Mouse (Mus musculus): ENCODE data around the gene Macrod2. TPM values are rescaled to one million over a fixed set of nuclear protein-coding genes. Genes with fewer than 3 reads are reported as not detected.

Macrod2 gene
- polyA plus RNA-seq, 1 experiment from 2014 or later = 47.6 TPM

GRCm38 (mm10) chr2:140615451-140615850 lies 220.3 kb downstream of the Macrod2 start:
- 94% methylated on average over 2 of the region's 2 CpGs for WGBS
- Histone ChIP-seq H3K27ac (ENCODE audit: low read depth, low read length) (no peak overlapping the region), H3K4me2 (ENCODE audit: low read depth, low read length, severe bottlenecking) (no peak overlapping the region), H3K9ac (ENCODE audit: low read length) (no peak overlapping the region), H3K4me3 (ENCODE audit: low read depth, low read length) (no peak overlapping the region), H3K9me3 (ENCODE audit: control insufficient read depth, low read length) (no peaks in the 10 kb centered on the region), H3K27me3 (ENCODE audit: control insufficient read depth, insufficient read depth, low read length) (no peaks in the 10 kb centered on the region), H3K4me1 (replicated peaks; ENCODE audit: control insufficient read depth, insufficient read depth, low read length) (no peaks in the 10 kb centered on the region), H3K36me3 (ENCODE audit: control insufficient read depth, insufficient read depth, low read length) (no peaks in the 10 kb centered on the region)
- DNase-seq (ENCODE audit: low spot score) = no peak
- ATAC-seq (replicated peaks; ENCODE audit: low FRiP score) = no peak

GRCm38 (mm10) chr2:140621730-140622337 lies 226.7 kb downstream of the Macrod2 start:
- no peak for ATAC-seq (replicated peaks; ENCODE audit: low FRiP score)
- 68% methylated on average over 2 of the region's 2 CpGs for WGBS

GRCm38 (mm10) chr2:140653481-140653880 lies 258.4 kb downstream of the Macrod2 start:
- DNase-seq (ENCODE audit: low spot score) (peak; percentile 57), ATAC-seq (replicated peaks; ENCODE audit: low FRiP score) (peak; percentile 92)
- Histone ChIP-seq H3K4me1 (replicated peaks; ENCODE audit: control insufficient read depth, insufficient read depth, low read length) (no peaks in the 10 kb centered on the region; the same call in 1 of the 2 replicates), H3K4me3 (ENCODE audit: low read depth, low read length) (no peak overlapping the region), H3K9me3 (ENCODE audit: control insufficient read depth, low read length) (no peaks in the 10 kb centered on the region), H3K36me3 (ENCODE audit: control insufficient read depth, insufficient read depth, low read length) (no peaks in the 10 kb centered on the region), H3K4me2 (ENCODE audit: low read depth, low read length, severe bottlenecking) (no peak overlapping the region), H3K9ac (ENCODE audit: low read length) (no peak overlapping the region), H3K27me3 (ENCODE audit: control insufficient read depth, insufficient read depth, low read length) (no peaks in the 10 kb centered on the region; the same call in 1 of the 2 replicates), H3K27ac (ENCODE audit: low read depth, low read length) (no peak overlapping the region)

More at GRCm38 (mm10) chr2:140621730-140622337, 226.7 kb downstream of the Macrod2 start:
- Histone ChIP-seq H3K27me3 (ENCODE audit: control insufficient read depth, insufficient read depth, low read length) (no peaks in the 10 kb centered on the region), H3K36me3 (ENCODE audit: control insufficient read depth, insufficient read depth, low read length) (no peaks in the 10 kb centered on the region), H3K9me3 (ENCODE audit: control insufficient read depth, low read length) (no peaks in the 10 kb centered on the region), H3K27ac (ENCODE audit: low read depth, low read length) (no peak overlapping the region), H3K4me2 (ENCODE audit: low read depth, low read length, severe bottlenecking) (no peak overlapping the region), H3K9ac (ENCODE audit: low read length) (no peak overlapping the region), H3K4me3 (ENCODE audit: low read depth, low read length) (no peak overlapping the region), H3K4me1 (replicated peaks; ENCODE audit: control insufficient read depth, insufficient read depth, low read length) (no peaks in the 10 kb centered on the region)
- DNase-seq (ENCODE audit: low spot score) = no peak

DNA sequence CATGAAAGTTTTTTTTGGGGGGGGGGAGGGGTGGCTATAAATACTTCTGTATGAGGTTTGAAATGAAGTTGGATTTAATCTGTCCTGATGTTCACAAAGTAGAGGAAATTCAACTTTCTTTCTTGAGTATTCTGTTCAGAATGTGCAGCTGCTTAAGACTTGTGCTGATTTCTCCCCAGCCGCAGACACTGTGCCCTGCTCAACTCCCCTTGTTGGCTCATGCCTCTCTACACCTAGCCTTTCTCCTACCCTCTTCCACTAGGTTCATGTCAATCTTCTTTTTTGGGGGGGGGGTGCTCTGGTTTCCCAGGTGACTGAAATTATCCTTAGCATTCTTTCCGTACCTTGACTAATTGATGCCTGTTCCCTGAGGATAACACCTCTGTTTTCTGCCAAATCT lies 258.9 kb downstream of the Macrod2 start:
- peak; percentile 71 for ATAC-seq (replicated peaks; ENCODE audit: low FRiP score)
- Histone ChIP-seq H3K36me3 (ENCODE audit: control insufficient read depth, insufficient read depth, low read length) (no peaks in the 10 kb centered on the region), H3K4me2 (ENCODE audit: low read depth, low read length, severe bottlenecking) (no peak overlapping the region), H3K9me3 (ENCODE audit: control insufficient read depth, low read length) (no peaks in the 10 kb centered on the region), H3K4me1 (replicated peaks; ENCODE audit: control insufficient read depth, insufficient read depth, low read length) (no peaks in the 10 kb centered on the region; the same call in 1 of the 2 replicates), H3K27ac (ENCODE audit: low read depth, low read length) (no peak overlapping the region), H3K9ac (ENCODE audit: low read length) (no peak overlapping the region), H3K27me3 (ENCODE audit: control insufficient read depth, insufficient read depth, low read length) (no peaks in the 10 kb centered on the region; the same call in 1 of the 2 replicates), H3K4me3 (ENCODE audit: low read depth, low read length) (no peak overlapping the region)
- DNase-seq (ENCODE audit: low spot score) = no peak
- 16% methylated on average over 2 of the region's 2 CpGs for WGBS

GRCm38 (mm10) chr2:140662673-140663072 lies 267.6 kb downstream of the Macrod2 start:
- ATAC-seq (replicated peaks; ENCODE audit: low FRiP score) = no peak
- H3K9ac ChIP-seq (ENCODE audit: low read length) = no peak overlapping the region
- no peak overlapping the region for H3K27ac ChIP-seq (ENCODE audit: low read depth, low read length)
- 82% methylated on average over 5 of the region's 5 CpGs for WGBS
- no peaks in the 10 kb centered on the region for H3K27me3 ChIP-seq (ENCODE audit: control insufficient read depth, insufficient read depth, low read length)
- DNase-seq (ENCODE audit: low spot score) = no peak
- peaks cover 8% of the 10 kb centered on the region; the same call in 1 of the 2 replicates for H3K4me1 ChIP-seq (replicated peaks; ENCODE audit: control insufficient read depth, insufficient read depth, low read length)
- H3K4me2 ChIP-seq (ENCODE audit: low read depth, low read length, severe bottlenecking) = no peak overlapping the region
- H3K9me3 ChIP-seq (ENCODE audit: control insufficient read depth, low read length) = no peaks in the 10 kb centered on the region
- H3K4me3 ChIP-seq (ENCODE audit: low read depth, low read length) = no peak overlapping the region
- peaks cover 14% of the 10 kb centered on the region for H3K36me3 ChIP-seq (ENCODE audit: control insufficient read depth, insufficient read depth, low read length)

- Histone ChIP-seq H3K27me3 (ENCODE audit: control insufficient read depth, insufficient read depth, low read length) (no peaks in the 10 kb centered on the region), H3K9ac (ENCODE audit: low read length) (no peak overlapping the region), H3K4me1 (replicated peaks; ENCODE audit: control insufficient read depth, insufficient read depth, low read length) (peaks cover 8% of the 10 kb centered on the region; the same call in 1 of the 2 replicates), H3K4me2 (ENCODE audit: low read depth, low read length, severe bottlenecking) (no peak overlapping the region), H3K4me3 (ENCODE audit: low read depth, low read length) (no peak overlapping the region), H3K36me3 (ENCODE audit: control insufficient read depth, insufficient read depth, low read length) (peaks cover 14% of the 10 kb centered on the region), H3K9me3 (ENCODE audit: control insufficient read depth, low read length) (no peaks in the 10 kb centered on the region), H3K27ac (ENCODE audit: low read depth, low read length) (no peak overlapping the region)
- no peak for DNase-seq (ENCODE audit: low spot score)
- ATAC-seq (replicated peaks; ENCODE audit: low FRiP score) = no peak
- WGBS = 93% methylated on average over 4 of the region's 4 CpGs
Measured at GRCm38 (mm10) chr2:140664381-140664780, 269.3 kb downstream of the Macrod2 start.

GRCm38 (mm10) chr2:140666846-140667245 lies 271.7 kb downstream of the Macrod2 start:
- Histone ChIP-seq H3K36me3 (ENCODE audit: control insufficient read depth, insufficient read depth, low read length) (no peaks in the 10 kb centered on the region; the same call in 1 of the 2 replicates), H3K9me3 (ENCODE audit: control insufficient read depth, low read length) (no peaks in the 10 kb centered on the region), H3K27me3 (ENCODE audit: control insufficient read depth, insufficient read depth, low read length) (no peaks in the 10 kb centered on the region), H3K4me3 (ENCODE audit: low read depth, low read length) (peak overlapping the region; percentile 59; the same call in 1 of the 2 replicates), H3K4me1 (replicated peaks; ENCODE audit: control insufficient read depth, insufficient read depth, low read length) (peaks cover 8% of the 10 kb centered on the region; the same call in 1 of the 2 replicates), H3K9ac (ENCODE audit: low read length) (peak overlapping the region; percentile 45), H3K27ac (ENCODE audit: low read depth, low read length) (peak overlapping the region; percentile 12; the same call in 1 of the 2 replicates), H3K4me2 (ENCODE audit: low read depth, low read length, severe bottlenecking) (peak overlapping the region; percentile 51)
- DNase-seq (ENCODE audit: low spot score) = peak; percentile 42
- no peak for ATAC-seq (replicated peaks; ENCODE audit: low FRiP score)
- WGBS = 13% methylated on average over 7 of the region's 7 CpGs

- H3K36me3 ChIP-seq (ENCODE audit: control insufficient read depth, insufficient read depth, low read length) = no peaks in the 10 kb centered on the region; the same call in 1 of the 2 replicates
- H3K27ac ChIP-seq (ENCODE audit: low read depth, low read length) = 0 out of 2 replicates have a peak overlapping the region, but pooled peaks have one; percentile 1
- H3K4me1 ChIP-seq (replicated peaks; ENCODE audit: control insufficient read depth, insufficient read depth, low read length) = peaks cover 8% of the 10 kb centered on the region; the same call in 1 of the 2 replicates
- H3K9me3 ChIP-seq (ENCODE audit: control insufficient read depth, low read length) = no peaks in the 10 kb centered on the region
- peak overlapping the region; percentile 45 for H3K9ac ChIP-seq (ENCODE audit: low read length)
- DNase-seq (ENCODE audit: low spot score) = peak; percentile 53
- H3K4me3 ChIP-seq (ENCODE audit: low read depth, low read length) = peak overlapping the region; percentile 59
- no peaks in the 10 kb centered on the region for H3K27me3 ChIP-seq (ENCODE audit: control insufficient read depth, insufficient read depth, low read length)
- ATAC-seq (replicated peaks; ENCODE audit: low FRiP score) = no peak
- 11% methylated on average over 13 of the region's 13 CpGs for WGBS
- H3K4me2 ChIP-seq (ENCODE audit: low read depth, low read length, severe bottlenecking) = peak overlapping the region; percentile 51
Measured at GRCm38 (mm10) chr2:140667261-140668047, 272.3 kb downstream of the Macrod2 start.
